Mouse (Mus musculus) ES-Bruce4 (cell line): Measurements from ENCODE around the gene Cers5.

Experiments
- CTCF ChIP-seq: IDR thresholded peaks from one replicate; pipeline ENCODE4 v1.8.1; 2011; ENCODE audit warnings: low read depth, low read length
- POLR2A ChIP-seq: IDR thresholded peaks from one replicate; pipeline ENCODE4 v1.8.1; 2011; ENCODE audit warnings: low read length; ENCODE audit not compliant: insufficient read depth

GRCm38 (mm10) chr15:99806171-99806570 is 33.5 kb upstream of the Cers5 start:
- TF ChIP-seq CTCF (no peak), POLR2A (no peak)
